Mouse (Mus musculus): ENCODE data around the gene Olfr459. TPM values are rescaled to one million over a fixed set of nuclear protein-coding genes. Genes with fewer than 3 reads are reported as not detected.
A peak's percentile ranks its signal among the peaks of the same experiment; 100 is the strongest.

Olfr459 gene
- not detected in 2 replicates for polyA plus RNA-seq (2012; rRNA removed)

- no peak for DNase-seq
- H3K4me3 ChIP-seq (replicated peaks; ENCODE audit: extremely low read depth, low read depth, low read length): no peak within 1 kb of the TSS
- no peaks in the 10 kb centered on the region for H3K4me1 ChIP-seq (ENCODE audit: control insufficient read depth, insufficient read depth, low read length)
- WGBS: 77% methylated on average over 7 of the region's 7 CpGs
- TF ChIP-seq POLR2A (IDR thresholded peaks at IDR 0.05; ENCODE audit: borderline replicate concordance, extremely low read depth, low read depth, low read length) (no peak), CTCF (IDR thresholded peaks at IDR 0.05; ENCODE audit: insufficient read depth, low read length) (no peak)
These were observed at the start of gene Olfr459 for GRCm38 (mm10) chr6:41775077-41775476. Olfr459 (minus strand) TSS chr6:41775177.

GRCm38 (mm10) chr6:41824086-41824485 lies 49.1 kb upstream of the Olfr459 start:
- TF ChIP-seq CTCF (IDR thresholded peaks at IDR 0.05; ENCODE audit: insufficient read depth, low read length): no peak
- no peak for TF ChIP-seq POLR2A (IDR thresholded peaks at IDR 0.05; ENCODE audit: borderline replicate concordance, extremely low read depth, low read depth, low read length)

GRCm38 (mm10) chr6:41786700-41787099 lies 11.7 kb upstream of the Olfr459 start:
- TF ChIP-seq POLR2A (IDR thresholded peaks at IDR 0.05; ENCODE audit: borderline replicate concordance, extremely low read depth, low read depth, low read length) (no peak), CTCF (IDR thresholded peaks at IDR 0.05; ENCODE audit: insufficient read depth, low read length) (no peak)
- DNase-seq: no peak
- WGBS: 77% methylated on average over 2 of the region's 2 CpGs
- Histone ChIP-seq H3K4me3 (replicated peaks; ENCODE audit: extremely low read depth, low read depth, low read length) (no peak overlapping the region), H3K4me1 (ENCODE audit: control insufficient read depth, insufficient read depth, low read length) (no peaks in the 10 kb centered on the region)

More at GRCm38 (mm10) chr6:41824086-41824485, 49.1 kb upstream of the Olfr459 start:
- no peaks in the 10 kb centered on the region for H3K4me1 ChIP-seq (ENCODE audit: control insufficient read depth, insufficient read depth, low read length)
- DNase-seq: no peak
- H3K4me3 ChIP-seq (replicated peaks; ENCODE audit: extremely low read depth, low read depth, low read length): no peak overlapping the region

GRCm38 (mm10) chr6:41775721-41776120 lies 744 bp upstream of the Olfr459 start:
- H3K4me3 ChIP-seq (replicated peaks; ENCODE audit: extremely low read depth, low read depth, low read length): no peak overlapping the region
- H3K4me1 ChIP-seq (ENCODE audit: control insufficient read depth, insufficient read depth, low read length): no peaks in the 10 kb centered on the region
- DNase-seq: no peak
- WGBS: 71% methylated on average over 6 of the region's 6 CpGs
- TF ChIP-seq POLR2A (IDR thresholded peaks at IDR 0.05; ENCODE audit: borderline replicate concordance, extremely low read depth, low read depth, low read length) (no peak), CTCF (IDR thresholded peaks at IDR 0.05; ENCODE audit: insufficient read depth, low read length) (no peak)

- Histone ChIP-seq H3K4me1 (ENCODE audit: control insufficient read depth, insufficient read depth, low read length) (no peaks in the 10 kb centered on the region), H3K4me3 (replicated peaks; ENCODE audit: extremely low read depth, low read depth, low read length) (no peak overlapping the region)
- TF ChIP-seq POLR2A (IDR thresholded peaks at IDR 0.05; ENCODE audit: borderline replicate concordance, extremely low read depth, low read depth, low read length) (no peak), CTCF (IDR thresholded peaks at IDR 0.05; ENCODE audit: insufficient read depth, low read length) (no peak)
- DNase-seq: no peak
- 56% methylated on average over 1 of the region's 1 CpGs for WGBS
These were observed 5.1 kb downstream of the Olfr459 start for GRCm38 (mm10) chr6:41769872-41770271.

GRCm38 (mm10) chr6:41764306-41764705 lies 10.7 kb downstream of the Olfr459 start:
- H3K4me1 ChIP-seq (ENCODE audit: control insufficient read depth, insufficient read depth, low read length): no peaks in the 10 kb centered on the region
- DNase-seq: no peak
- TF ChIP-seq POLR2A (IDR thresholded peaks at IDR 0.05; ENCODE audit: borderline replicate concordance, extremely low read depth, low read depth, low read length) (no peak), CTCF (IDR thresholded peaks at IDR 0.05; ENCODE audit: insufficient read depth, low read length) (no peak)
- 79% methylated on average over 5 of the region's 5 CpGs for WGBS
- H3K4me3 ChIP-seq (replicated peaks; ENCODE audit: extremely low read depth, low read depth, low read length): no peak overlapping the region

- H3K4me1 ChIP-seq (ENCODE audit: control insufficient read depth, insufficient read depth, low read length): no peaks in the 10 kb centered on the region
- TF ChIP-seq POLR2A (IDR thresholded peaks at IDR 0.05; ENCODE audit: borderline replicate concordance, extremely low read depth, low read depth, low read length): no peak
- no peak overlapping the region for H3K4me3 ChIP-seq (replicated peaks; ENCODE audit: extremely low read depth, low read depth, low read length)
- 63% methylated on average over 1 of the region's 1 CpGs for WGBS
- no peak for DNase-seq
These were observed 12.6 kb downstream of the Olfr459 start for GRCm38 (mm10) chr6:41762370-41762757.

- TF ChIP-seq CTCF (IDR thresholded peaks at IDR 0.05; ENCODE audit: insufficient read depth, low read length): peak; percentile 37; the same call in 1 of the 2 replicates
- TF ChIP-seq POLR2A (IDR thresholded peaks at IDR 0.05; ENCODE audit: borderline replicate concordance, extremely low read depth, low read depth, low read length): no peak
- DNase-seq: peak; percentile 5
- Histone ChIP-seq H3K4me3 (replicated peaks; ENCODE audit: extremely low read depth, low read depth, low read length) (no peak overlapping the region), H3K4me1 (ENCODE audit: control insufficient read depth, insufficient read depth, low read length) (no peaks in the 10 kb centered on the region)
- 11% methylated on average over 1 of the region's 1 CpGs for WGBS
These were observed 13.1 kb downstream of the Olfr459 start for GRCm38 (mm10) chr6:41761702-41762369.

- 76% methylated on average over 2 of the region's 2 CpGs for WGBS
- DNase-seq: no peak
- TF ChIP-seq POLR2A (IDR thresholded peaks at IDR 0.05; ENCODE audit: borderline replicate concordance, extremely low read depth, low read depth, low read length) (no peak), CTCF (IDR thresholded peaks at IDR 0.05; ENCODE audit: insufficient read depth, low read length) (no peak)
- no peak overlapping the region for H3K4me3 ChIP-seq (replicated peaks; ENCODE audit: extremely low read depth, low read depth, low read length)
- H3K4me1 ChIP-seq (ENCODE audit: control insufficient read depth, insufficient read depth, low read length): no peaks in the 10 kb centered on the region
These were observed 15.4 kb downstream of the Olfr459 start for GRCm38 (mm10) chr6:41759618-41760017.

- H3K4me3 ChIP-seq (replicated peaks; ENCODE audit: extremely low read depth, low read depth, low read length): no peak overlapping the region
- WGBS: 60% methylated on average over 1 of the region's 1 CpGs
- DNase-seq: no peak
- H3K4me1 ChIP-seq (ENCODE audit: control insufficient read depth, insufficient read depth, low read length): no peaks in the 10 kb centered on the region
- TF ChIP-seq CTCF (IDR thresholded peaks at IDR 0.05; ENCODE audit: insufficient read depth, low read length): no peak
- TF ChIP-seq POLR2A (IDR thresholded peaks at IDR 0.05; ENCODE audit: borderline replicate concordance, extremely low read depth, low read depth, low read length): no peak
These were observed 16.6 kb downstream of the Olfr459 start for GRCm38 (mm10) chr6:41758421-41758820.
